Mouse (Mus musculus): ENCODE data around the gene Csf2. TPM values are rescaled to one million over a fixed set of nuclear protein-coding genes. Genes with fewer than 3 reads are reported as not detected.
A peak's percentile ranks its signal among the peaks of the same experiment; 100 is the strongest.

Gene Csf2
- polyA plus RNA-seq, 1 experiment from 2014 or later = 1.2 TPM

DNA sequence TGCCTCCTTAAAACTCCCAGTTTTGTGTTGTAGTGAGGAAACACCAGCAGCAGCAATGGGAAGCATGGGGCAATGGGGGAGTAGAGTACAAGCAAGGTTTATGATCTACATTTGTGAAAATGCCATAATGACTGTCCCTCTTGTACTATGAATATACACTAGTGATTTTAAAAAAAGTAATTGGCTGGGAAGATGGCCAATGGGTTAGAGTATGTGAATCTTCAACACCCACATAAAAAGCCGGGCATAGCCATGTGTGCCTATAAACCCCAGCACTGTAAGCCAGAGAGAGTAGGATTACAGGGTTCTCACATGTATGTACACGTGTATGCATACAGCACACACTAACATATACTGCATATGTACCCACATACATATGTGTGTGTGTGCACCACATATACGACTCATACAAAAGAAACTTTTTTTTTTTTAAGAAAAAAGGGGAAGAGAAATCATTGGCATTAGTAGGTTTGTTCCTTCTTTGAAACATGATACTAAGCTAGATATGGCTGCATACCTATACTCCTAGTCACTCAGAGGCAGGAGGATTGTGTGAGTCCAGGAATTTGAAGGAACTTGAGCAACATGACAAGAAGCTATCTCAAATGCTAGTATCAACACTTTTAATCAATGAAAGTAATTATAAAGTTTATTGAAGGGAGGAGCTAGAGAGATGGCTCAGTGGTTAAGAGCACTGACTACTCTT is 19.9 kb upstream of the Csf2 start:
- Histone ChIP-seq H3K27me3 (ENCODE audit: control insufficient read depth, insufficient read depth, low read depth, low read length) (no peaks in the 10 kb centered on the region), H3K4me1 (replicated peaks; ENCODE audit: control insufficient read depth, insufficient read depth, low read length) (no peaks in the 10 kb centered on the region), H3K36me3 (ENCODE audit: control insufficient read depth, insufficient read depth, low read length) (no peaks in the 10 kb centered on the region), H3K4me3 (ENCODE audit: low read length) (no peak overlapping the region), H3K4me2 (ENCODE audit: low read depth, low read length) (no peak overlapping the region), H3K9me3 (ENCODE audit: control insufficient read depth, low read length) (no peaks in the 10 kb centered on the region), H3K27ac (ENCODE audit: low read length) (no peak overlapping the region), H3K9ac (ENCODE audit: low read length) (no peak overlapping the region)
- WGBS = 65% methylated on average over 3 of the region's 3 CpGs
- no peak for ATAC-seq (ENCODE audit: low read depth)

DNA sequence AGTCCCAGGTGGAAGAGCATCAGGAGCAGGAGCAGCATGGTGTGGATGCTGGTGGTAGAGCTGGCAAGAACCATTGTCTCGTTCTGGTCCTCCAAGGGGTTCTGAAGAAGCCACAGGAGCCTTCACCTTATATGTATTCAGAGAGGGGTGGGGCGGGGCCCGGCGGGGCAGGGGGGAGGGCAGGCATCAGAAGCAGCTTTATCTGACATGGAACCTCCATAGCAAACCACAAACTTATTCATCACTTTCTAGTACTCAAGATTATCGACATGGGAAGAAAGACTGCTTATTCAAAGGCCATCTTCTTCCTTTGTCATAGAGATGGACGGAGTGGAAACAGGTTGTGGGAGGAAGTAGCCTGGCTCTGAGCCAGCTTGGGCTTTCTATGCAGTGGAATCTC is 17.7 kb upstream of the Csf2 start, which contains the start of gene Il3:
Gene Il3 (minus strand): TSS at position 101 of the 400 bp plus-strand sequence.
- 77% methylated on average over 6 of the region's 6 CpGs for WGBS
- Histone ChIP-seq H3K36me3 (ENCODE audit: control insufficient read depth, insufficient read depth, low read length) (no peaks in the 10 kb centered on the region), H3K9me3 (ENCODE audit: control insufficient read depth, low read length) (no peaks in the 10 kb centered on the region), H3K9ac (ENCODE audit: low read length) (no peak within 1 kb of the TSS), H3K27me3 (ENCODE audit: control insufficient read depth, insufficient read depth, low read depth, low read length) (no peaks in the 10 kb centered on the region), H3K4me3 (ENCODE audit: low read length) (no peak within 1 kb of the TSS), H3K4me2 (ENCODE audit: low read depth, low read length) (no peak within 1 kb of the TSS), H3K27ac (ENCODE audit: low read length) (no peak within 1 kb of the TSS), H3K4me1 (replicated peaks; ENCODE audit: control insufficient read depth, insufficient read depth, low read length) (no peaks in the 10 kb centered on the region)
- ATAC-seq (ENCODE audit: low read depth) = no peak

DNA sequence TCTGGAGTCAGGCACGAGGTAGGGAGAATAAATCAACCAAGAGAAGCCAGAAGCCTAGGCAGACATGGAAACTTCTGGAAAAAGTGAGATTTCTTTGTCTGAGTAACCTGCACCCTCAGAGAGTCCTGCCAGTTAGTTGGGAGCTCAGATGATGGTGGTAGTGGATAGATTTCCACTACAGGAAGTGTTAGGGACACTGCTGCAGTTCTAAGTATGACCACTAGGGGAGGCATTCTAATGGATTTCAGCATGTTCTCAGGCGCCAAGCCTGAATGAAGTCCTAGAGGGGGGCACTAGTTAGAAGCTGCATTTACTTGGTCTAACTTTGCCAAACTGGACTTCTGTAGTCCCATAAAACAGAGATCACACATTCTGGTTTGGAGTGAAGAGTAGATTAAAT is 15.1 kb upstream of the Csf2 start:
- Histone ChIP-seq H3K9me3 (ENCODE audit: control insufficient read depth, low read length) (no peaks in the 10 kb centered on the region), H3K27me3 (ENCODE audit: control insufficient read depth, insufficient read depth, low read depth, low read length) (no peaks in the 10 kb centered on the region), H3K36me3 (ENCODE audit: control insufficient read depth, insufficient read depth, low read length) (no peaks in the 10 kb centered on the region), H3K9ac (ENCODE audit: low read length) (no peak overlapping the region), H3K4me3 (ENCODE audit: low read length) (no peak overlapping the region), H3K27ac (ENCODE audit: low read length) (no peak overlapping the region), H3K4me2 (ENCODE audit: low read depth, low read length) (no peak overlapping the region), H3K4me1 (replicated peaks; ENCODE audit: control insufficient read depth, insufficient read depth, low read length) (no peaks in the 10 kb centered on the region)
- no peak for ATAC-seq (ENCODE audit: low read depth)
- 49% methylated on average over 2 of the region's 2 CpGs for WGBS

DNA sequence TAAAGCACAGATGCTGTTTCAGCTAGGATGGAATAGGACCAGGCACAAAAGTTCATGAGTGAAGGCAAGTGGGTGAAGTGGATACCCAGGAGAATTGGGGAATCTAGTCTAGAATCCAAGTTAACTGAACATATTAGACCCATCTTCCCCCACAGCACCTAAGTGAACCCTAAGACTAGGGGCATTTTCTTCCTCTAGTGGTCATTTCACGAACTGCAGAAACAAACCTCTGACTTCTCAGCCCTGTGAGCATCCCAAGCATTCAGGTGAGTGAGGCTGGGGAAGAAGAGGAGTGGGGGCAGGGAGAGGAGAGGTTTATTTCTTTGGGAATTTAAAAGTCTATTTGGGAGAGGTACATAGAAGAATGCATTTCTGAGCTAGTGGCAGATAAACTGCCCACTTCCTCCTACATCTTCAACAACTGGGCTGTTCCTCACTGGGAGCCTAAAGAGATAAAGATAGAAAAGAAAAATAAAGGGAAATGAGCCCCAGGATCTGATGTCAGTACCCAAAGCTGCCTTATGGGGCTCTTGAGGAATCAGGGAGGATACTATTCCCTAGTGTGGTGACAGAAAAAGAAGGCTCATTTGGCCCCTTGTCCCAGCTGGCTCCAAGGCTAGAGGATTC is 14.1 kb upstream of the Csf2 start:
- Histone ChIP-seq H3K36me3 (ENCODE audit: control insufficient read depth, insufficient read depth, low read length) (no peaks in the 10 kb centered on the region), H3K9ac (ENCODE audit: low read length) (no peak overlapping the region), H3K9me3 (ENCODE audit: control insufficient read depth, low read length) (no peaks in the 10 kb centered on the region), H3K4me2 (ENCODE audit: low read depth, low read length) (no peak overlapping the region), H3K4me1 (replicated peaks; ENCODE audit: control insufficient read depth, insufficient read depth, low read length) (no peaks in the 10 kb centered on the region), H3K27me3 (ENCODE audit: control insufficient read depth, insufficient read depth, low read depth, low read length) (no peaks in the 10 kb centered on the region), H3K4me3 (ENCODE audit: low read length) (no peak overlapping the region), H3K27ac (ENCODE audit: low read length) (no peak overlapping the region)
- ATAC-seq (ENCODE audit: low read depth) = no peak
- WGBS = 25% methylated on average over 1 of the region's 1 CpGs

DNA sequence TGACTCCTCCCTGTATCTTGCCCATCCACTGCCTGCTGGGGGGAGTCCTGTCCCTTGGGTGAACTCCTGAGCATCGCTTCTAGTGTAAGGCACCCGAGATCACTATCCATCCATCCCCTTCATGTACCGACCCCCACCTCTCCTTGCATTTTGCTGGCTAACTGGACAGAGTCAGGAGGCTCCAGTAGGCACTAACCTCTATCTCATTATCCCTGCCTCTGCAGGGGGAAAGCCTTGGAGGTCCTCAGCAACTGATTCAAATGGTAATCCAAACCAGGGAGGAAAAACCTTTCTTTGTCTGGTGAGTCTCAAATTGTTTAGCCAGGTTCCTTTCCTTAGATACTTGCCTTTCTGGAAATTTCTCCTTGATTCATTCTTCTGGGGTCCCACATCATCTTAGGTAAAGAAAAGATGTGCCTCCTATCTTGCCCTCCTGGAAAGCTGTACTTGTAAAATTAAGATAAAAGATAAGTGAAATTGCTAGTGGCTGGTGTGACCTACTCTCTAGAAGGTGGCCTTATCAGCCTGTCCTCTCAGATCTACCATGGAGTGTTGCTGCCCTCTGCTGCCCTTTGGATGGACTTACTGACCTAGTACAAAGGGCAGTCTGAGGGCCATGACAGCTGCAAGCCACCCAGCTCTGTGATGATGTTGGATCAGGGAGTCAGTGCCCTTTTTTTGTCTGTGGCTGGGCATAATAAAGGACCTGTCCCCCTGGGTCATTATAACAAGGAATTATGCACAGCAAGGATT is 7.3 kb upstream of the Csf2 start:
- Histone ChIP-seq H3K9me3 (ENCODE audit: control insufficient read depth, low read length) (no peaks in the 10 kb centered on the region), H3K9ac (ENCODE audit: low read length) (no peak overlapping the region), H3K4me1 (replicated peaks; ENCODE audit: control insufficient read depth, insufficient read depth, low read length) (peaks cover 3% of the 10 kb centered on the region; the same call in 1 of the 2 replicates), H3K27ac (ENCODE audit: low read length) (no peak overlapping the region), H3K27me3 (ENCODE audit: control insufficient read depth, insufficient read depth, low read depth, low read length) (no peaks in the 10 kb centered on the region), H3K4me2 (ENCODE audit: low read depth, low read length) (no peak overlapping the region), H3K4me3 (ENCODE audit: low read length) (no peak overlapping the region), H3K36me3 (ENCODE audit: control insufficient read depth, insufficient read depth, low read length) (no peaks in the 10 kb centered on the region)
- no peak for ATAC-seq (ENCODE audit: low read depth)
- 49% methylated on average over 3 of the region's 3 CpGs for WGBS

DNA sequence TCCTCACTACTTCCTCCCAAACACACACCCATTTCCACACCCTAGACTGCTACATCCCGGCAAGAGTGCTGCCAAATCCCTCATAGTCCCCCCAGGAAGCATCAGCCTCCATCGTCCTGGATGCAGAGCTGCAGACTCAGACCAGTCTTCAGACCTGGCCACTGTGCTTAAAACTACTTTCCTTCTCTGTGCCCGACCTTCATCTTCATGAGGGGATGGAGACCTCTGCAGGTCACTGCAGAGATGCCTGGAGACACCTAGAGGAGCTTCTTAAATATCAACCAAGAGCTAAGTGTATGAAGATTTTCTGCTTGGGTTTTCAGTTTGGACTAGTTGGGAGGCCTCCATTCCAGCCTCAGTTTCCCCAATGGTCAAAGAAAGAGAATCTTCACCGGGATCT is 4.6 kb upstream of the Csf2 start:
- Histone ChIP-seq H3K4me3 (ENCODE audit: low read length) (no peak overlapping the region), H3K4me2 (ENCODE audit: low read depth, low read length) (no peak overlapping the region), H3K9ac (ENCODE audit: low read length) (no peak overlapping the region), H3K4me1 (replicated peaks; ENCODE audit: control insufficient read depth, insufficient read depth, low read length) (peaks cover 17% of the 10 kb centered on the region), H3K9me3 (ENCODE audit: control insufficient read depth, low read length) (no peaks in the 10 kb centered on the region), H3K36me3 (ENCODE audit: control insufficient read depth, insufficient read depth, low read length) (no peaks in the 10 kb centered on the region), H3K27ac (ENCODE audit: low read length) (no peak overlapping the region), H3K27me3 (ENCODE audit: control insufficient read depth, insufficient read depth, low read depth, low read length) (no peaks in the 10 kb centered on the region)
- ATAC-seq (ENCODE audit: low read depth) = no peak
- 32% methylated on average over 4 of the region's 4 CpGs for WGBS

DNA sequence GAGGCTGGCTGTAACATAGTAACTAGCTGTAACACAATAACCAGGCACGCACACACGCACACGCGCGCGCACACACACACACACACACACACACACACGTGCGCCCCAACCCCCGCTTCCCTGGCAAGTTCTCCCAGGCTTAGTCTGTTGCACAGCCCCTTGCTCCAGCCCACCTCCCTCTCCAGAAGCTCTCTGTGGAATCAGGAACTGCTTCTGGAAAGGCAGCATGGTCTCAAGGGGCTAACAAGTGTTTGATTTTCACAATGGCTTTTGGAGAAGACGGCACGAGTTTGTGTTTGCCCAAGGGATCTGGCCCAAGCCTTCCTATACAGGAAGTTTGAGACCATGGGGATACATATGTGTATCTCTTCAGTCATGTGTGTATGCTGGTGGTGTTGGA is 1.1 kb upstream of the Csf2 start:
- Histone ChIP-seq H3K4me2 (ENCODE audit: low read depth, low read length) (0 out of 2 replicates have a peak overlapping the region, but pooled peaks have one; percentile 34), H3K36me3 (ENCODE audit: control insufficient read depth, insufficient read depth, low read length) (no peaks in the 10 kb centered on the region), H3K27ac (ENCODE audit: low read length) (peak overlapping the region; percentile 85), H3K4me1 (replicated peaks; ENCODE audit: control insufficient read depth, insufficient read depth, low read length) (peaks cover 33% of the 10 kb centered on the region), H3K27me3 (ENCODE audit: control insufficient read depth, insufficient read depth, low read depth, low read length) (no peaks in the 10 kb centered on the region), H3K9me3 (ENCODE audit: control insufficient read depth, low read length) (no peaks in the 10 kb centered on the region), H3K9ac (ENCODE audit: low read length) (no peak overlapping the region), H3K4me3 (ENCODE audit: low read length) (no peak overlapping the region)
- peak; percentile 82 for ATAC-seq (ENCODE audit: low read depth)
- WGBS = 71% methylated on average over 11 of the region's 11 CpGs

DNA sequence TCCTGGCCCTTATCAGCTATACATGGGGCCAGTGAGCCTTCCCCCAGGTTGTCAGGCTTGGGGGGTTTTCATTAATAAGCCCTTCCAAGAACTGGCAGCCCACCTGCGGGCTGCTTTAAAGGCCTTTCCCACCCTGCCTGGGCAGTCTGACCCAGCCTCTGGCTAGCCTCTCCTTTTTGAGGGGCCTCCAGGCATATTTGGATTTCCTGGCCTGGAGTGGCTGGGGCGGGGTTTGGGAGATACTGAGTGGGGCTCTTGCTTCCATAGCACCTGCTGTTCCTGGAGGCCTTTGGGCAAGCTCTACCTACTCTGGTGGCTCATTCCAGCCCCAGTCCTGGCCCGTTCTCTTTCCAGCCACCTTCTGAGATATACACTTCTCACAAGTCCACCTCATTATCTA is 281 bp upstream of the Csf2 start:
- Histone ChIP-seq H3K4me1 (replicated peaks; ENCODE audit: control insufficient read depth, insufficient read depth, low read length) (peaks cover 33% of the 10 kb centered on the region), H3K27me3 (ENCODE audit: control insufficient read depth, insufficient read depth, low read depth, low read length) (no peaks in the 10 kb centered on the region), H3K9me3 (ENCODE audit: control insufficient read depth, low read length) (no peaks in the 10 kb centered on the region), H3K36me3 (ENCODE audit: control insufficient read depth, insufficient read depth, low read length) (no peaks in the 10 kb centered on the region), H3K9ac (ENCODE audit: low read length) (no peak overlapping the region), H3K27ac (ENCODE audit: low read length) (peak overlapping the region; percentile 85), H3K4me2 (ENCODE audit: low read depth, low read length) (peak overlapping the region; percentile 34), H3K4me3 (ENCODE audit: low read length) (no peak overlapping the region)
- WGBS = 51% methylated on average over 3 of the region's 3 CpGs
- peak; percentile 53 for ATAC-seq (ENCODE audit: low read depth)

DNA sequence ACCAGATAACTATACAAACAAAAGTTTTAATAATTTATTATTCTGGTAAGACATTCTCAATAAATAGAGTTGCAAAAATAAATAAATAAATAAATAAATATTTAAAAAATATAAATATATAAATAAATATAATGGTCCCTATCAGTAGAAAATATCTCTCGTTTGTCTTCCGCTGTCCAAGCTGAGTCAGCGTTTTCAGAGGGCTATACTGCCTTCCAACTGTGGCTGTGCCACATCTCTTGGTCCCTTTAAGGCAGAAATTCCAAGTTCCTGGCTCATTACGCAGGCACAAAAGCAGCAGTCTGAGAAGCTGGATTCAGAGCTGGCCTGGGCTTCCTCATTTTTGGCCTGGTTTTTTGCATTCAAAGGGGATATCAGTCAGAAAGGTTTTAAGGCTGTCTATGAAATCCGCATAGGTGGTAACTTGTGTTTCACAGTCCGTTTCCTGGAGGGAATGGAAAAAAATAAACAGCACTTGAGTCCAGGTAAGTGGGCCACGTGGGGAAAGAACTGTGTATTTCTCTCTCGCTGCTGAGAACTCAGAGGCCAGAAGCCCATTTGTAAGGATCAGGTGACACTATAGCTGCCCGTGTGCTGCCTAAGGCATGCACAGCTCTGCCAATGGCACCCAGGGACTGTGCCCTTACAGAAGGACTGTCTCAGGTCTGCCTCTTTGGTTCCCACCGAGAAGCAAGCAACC is 2.1 kb downstream of the Csf2 start:
- no peak for ATAC-seq (ENCODE audit: low read depth)
- no peak overlapping the region for H3K4me2 ChIP-seq (ENCODE audit: low read depth, low read length)
- peak overlapping the region; percentile 78 for H3K27ac ChIP-seq (ENCODE audit: low read length)
- no peaks in the 10 kb centered on the region for H3K9me3 ChIP-seq (ENCODE audit: control insufficient read depth, low read length)
- 48% methylated on average over 10 of the region's 10 CpGs for WGBS
- H3K36me3 ChIP-seq (ENCODE audit: control insufficient read depth, insufficient read depth, low read length) = no peaks in the 10 kb centered on the region
- 0 out of 2 replicates have a peak overlapping the region, but pooled peaks have one; percentile 10 for H3K9ac ChIP-seq (ENCODE audit: low read length)
- no peak overlapping the region for H3K4me3 ChIP-seq (ENCODE audit: low read length)
- H3K27me3 ChIP-seq (ENCODE audit: control insufficient read depth, insufficient read depth, low read depth, low read length) = no peaks in the 10 kb centered on the region
- peaks cover 30% of the 10 kb centered on the region for H3K4me1 ChIP-seq (replicated peaks; ENCODE audit: control insufficient read depth, insufficient read depth, low read length)
